Mouse (Mus musculus) frontal cortex, postnatal 14 days (tissue): ENCODE measurements at regions not wholly inside any gene's neighbourhood (a gene's known extent, or its start where the extent isn't known, plus 50 kb on each side); places are given as distances from the start of the nearest gene placed in this dataset.
"Not testable (repeated sequence)": the region's sequence is repeated elsewhere in the genome, so short reads cannot be mapped to it uniquely, and the experiment has no call there.

ENCODE experiments used
- DNase-seq, 2 experiments: peaks; one replicate each; pipeline ENCODE4 v3.0.0; 2022; ENCODE audit warnings: low spot score in 2 of 2

GRCm38 (mm10) chr6:31898609-31899008, 151.4 kb upstream of the 1700012A03Rik start:
- DNase-seq = no peak

- no peak for DNase-seq
Observed at GRCm38 (mm10) chr6:31897001-31897400, 153.0 kb upstream of the 1700012A03Rik start.

GRCm38 (mm10) chr6:31895835-31896234, 154.2 kb upstream of the 1700012A03Rik start:
- no peak for DNase-seq

- DNase-seq = no peak
Observed at GRCm38 (mm10) chr6:31886931-31887330, 163.1 kb upstream of the 1700012A03Rik start.

- DNase-seq = not testable (repeated sequence)
Observed at GRCm38 (mm10) chr6:31885196-31885595, 164.8 kb upstream of the 1700012A03Rik start.

- DNase-seq = no peak
Observed at GRCm38 (mm10) chr6:31883726-31884125, 166.3 kb upstream of the 1700012A03Rik start.

GRCm38 (mm10) chr6:31874616-31875015, 175.4 kb upstream of the 1700012A03Rik start:
- no peak for DNase-seq

GRCm38 (mm10) chr6:31873911-31874310, 176.1 kb upstream of the 1700012A03Rik start:
- DNase-seq = no peak

- DNase-seq = no peak
Observed at GRCm38 (mm10) chr6:31871766-31872165, 178.3 kb upstream of the 1700012A03Rik start.

GRCm38 (mm10) chr6:31861996-31862395, 188.1 kb upstream of the 1700012A03Rik start:
- DNase-seq = no peak

- no peak for DNase-seq
Observed at GRCm38 (mm10) chr6:31859621-31860020, 190.4 kb upstream of the 1700012A03Rik start.

GRCm38 (mm10) chr6:31854261-31854660, 195.8 kb upstream of the 1700012A03Rik start:
- DNase-seq = no peak

- no peak for DNase-seq
Observed at GRCm38 (mm10) chr6:31846319-31846718, 203.7 kb upstream of the 1700012A03Rik start.

GRCm38 (mm10) chr6:31845671-31846070, 204.4 kb upstream of the 1700012A03Rik start:
- no peak for DNase-seq

GRCm38 (mm10) chr6:31840621-31841020, 209.4 kb upstream of the 1700012A03Rik start:
- DNase-seq = no peak

- DNase-seq = no peak
Observed at GRCm38 (mm10) chr6:31838588-31838987, 211.5 kb upstream of the 1700012A03Rik start.

GRCm38 (mm10) chr6:31835795-31836194, 214.3 kb upstream of the 1700012A03Rik start:
- DNase-seq = no peak

- DNase-seq = no peak
Observed at GRCm38 (mm10) chr6:31834503-31834902, 215.5 kb upstream of the 1700012A03Rik start.

- no peak for DNase-seq
Observed at GRCm38 (mm10) chr6:31830610-31831009, 219.4 kb upstream of the 1700012A03Rik start.

GRCm38 (mm10) chr6:31823616-31824015, 226.4 kb upstream of the 1700012A03Rik start:
- no peak for DNase-seq

- DNase-seq = no peak
Observed at GRCm38 (mm10) chr6:31822186-31823085, 227.6 kb upstream of the 1700012A03Rik start.

- no peak for DNase-seq
Observed at GRCm38 (mm10) chr6:31821621-31822020, 228.4 kb upstream of the 1700012A03Rik start.

GRCm38 (mm10) chr6:31817640-31818039, 232.4 kb upstream of the 1700012A03Rik start:
- no peak for DNase-seq
